Mouse (Mus musculus): ENCODE data around the gene Olfr619. TPM values are rescaled to one million over a fixed set of nuclear protein-coding genes. Genes with fewer than 3 reads are reported as not detected.

Olfr619 gene
- not detected in 2 replicates for polyA plus RNA-seq (2012; rRNA removed)

GRCm38 (mm10) chr7:103600275-103600674 is at the start of gene Olfr619:
Olfr619 (plus strand) TSS chr7:103600575.

DNA sequence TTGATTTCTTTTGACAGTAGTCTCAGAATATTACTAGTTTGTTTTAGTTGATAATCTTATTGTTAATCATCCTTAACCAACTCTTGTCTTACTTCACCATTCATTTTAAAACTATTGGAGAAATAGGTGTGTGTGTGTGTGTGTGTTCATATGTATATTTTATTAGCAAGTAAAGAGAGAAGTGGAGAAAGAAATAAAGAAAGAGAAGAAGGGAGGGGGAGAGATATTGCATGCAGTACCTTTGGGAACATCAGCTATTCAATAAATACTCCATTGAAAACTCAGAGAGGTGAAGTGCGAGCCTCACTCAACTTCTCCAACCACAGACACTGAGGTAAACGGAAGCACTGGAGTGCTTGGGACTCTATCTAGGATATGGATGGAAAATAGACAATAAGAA is 44.6 kb upstream of the Olfr619 start, which contains the start of gene Olfr615:
TSS of gene Olfr615 (plus strand) at position 301 of the 400 bp plus-strand sequence.

DNA sequence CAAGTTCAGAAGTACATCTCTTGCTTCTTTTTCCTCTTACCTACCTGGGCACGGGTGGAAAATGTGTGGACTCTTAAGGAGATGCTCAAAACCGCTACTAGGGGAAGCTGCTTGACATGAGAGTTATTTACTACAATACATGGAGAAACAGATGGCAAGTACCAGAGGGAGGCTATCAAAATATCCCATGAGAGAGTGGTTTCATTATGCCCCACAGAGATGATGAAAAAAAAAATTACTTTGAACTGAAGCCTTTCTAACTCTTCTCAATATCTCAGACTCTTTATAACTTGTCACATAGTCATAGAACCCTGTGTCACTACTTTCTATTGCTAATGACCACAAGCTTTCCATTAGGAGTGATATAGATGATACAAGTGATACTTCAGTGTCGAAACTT is 31.3 kb upstream of the Olfr619 start, which contains the start of gene Olfr616:
TSS of gene Olfr616 (minus strand) at position 101 of the 400 bp plus-strand sequence.

DNA sequence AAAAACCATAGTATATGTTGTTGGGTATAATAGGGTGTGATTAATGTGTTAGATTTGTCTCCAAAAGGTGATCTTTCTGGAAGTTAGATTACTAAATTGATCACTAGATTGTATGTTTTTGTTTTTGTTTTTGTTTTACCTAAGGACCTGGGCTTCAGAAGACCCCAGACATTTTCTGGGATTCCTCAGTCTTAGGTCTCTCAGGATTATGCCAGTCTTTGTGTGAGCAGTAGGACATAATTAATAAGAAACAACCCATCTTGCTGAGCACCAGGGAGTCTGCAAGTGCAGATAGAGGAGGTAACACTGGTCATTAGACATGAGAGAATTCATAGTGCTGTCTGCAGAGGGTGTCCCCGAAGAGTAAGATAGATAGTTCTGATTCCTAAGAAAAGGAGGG is 27.6 kb upstream of the Olfr619 start, which contains the start of gene Olfr617:
TSS of gene Olfr617 (plus strand) at position 301 of the 400 bp plus-strand sequence.

DNA sequence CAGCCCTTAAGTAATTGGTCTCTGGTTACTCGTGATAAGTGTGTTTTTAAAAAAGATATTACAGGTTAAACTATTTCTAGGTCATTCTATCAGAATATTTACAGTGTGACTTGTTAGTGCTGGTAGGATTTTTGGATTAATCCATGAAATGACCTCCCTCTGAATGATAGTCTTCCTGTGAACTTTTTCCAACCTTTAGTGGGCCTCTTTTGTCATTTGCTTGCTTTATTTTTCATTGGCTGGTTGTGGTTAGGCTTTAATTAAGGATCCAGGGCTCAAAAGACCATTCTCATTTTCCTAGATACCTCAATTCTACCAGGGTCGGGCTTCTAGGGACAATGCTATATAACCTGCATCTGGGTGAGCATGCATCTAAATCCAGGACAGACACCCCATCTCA is 10.6 kb upstream of the Olfr619 start, which contains the start of gene Olfr618:
TSS of gene Olfr618 (plus strand) at position 301 of the 400 bp plus-strand sequence.

DNA sequence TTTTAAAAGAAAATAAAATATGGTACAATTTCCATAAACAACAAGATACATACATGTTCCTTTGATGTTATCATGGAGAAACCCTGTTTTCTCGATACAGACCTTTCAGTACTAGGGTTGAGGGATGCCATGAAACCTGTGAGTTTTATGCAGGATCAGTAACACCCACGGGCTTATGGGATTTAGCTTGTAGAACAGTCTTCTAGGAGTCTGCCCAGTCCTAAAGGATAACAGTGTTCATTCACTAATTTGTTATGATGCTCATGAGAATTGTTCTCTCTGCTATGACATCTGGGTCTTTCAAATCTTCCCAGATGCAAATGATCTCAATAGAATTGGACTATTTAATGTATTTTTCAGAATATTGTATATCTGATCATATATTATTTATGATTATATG is 12.1 kb downstream of the Olfr619 start, which contains the start of gene Olfr620:
TSS of gene Olfr620 (minus strand) at position 101 of the 400 bp plus-strand sequence.

DNA sequence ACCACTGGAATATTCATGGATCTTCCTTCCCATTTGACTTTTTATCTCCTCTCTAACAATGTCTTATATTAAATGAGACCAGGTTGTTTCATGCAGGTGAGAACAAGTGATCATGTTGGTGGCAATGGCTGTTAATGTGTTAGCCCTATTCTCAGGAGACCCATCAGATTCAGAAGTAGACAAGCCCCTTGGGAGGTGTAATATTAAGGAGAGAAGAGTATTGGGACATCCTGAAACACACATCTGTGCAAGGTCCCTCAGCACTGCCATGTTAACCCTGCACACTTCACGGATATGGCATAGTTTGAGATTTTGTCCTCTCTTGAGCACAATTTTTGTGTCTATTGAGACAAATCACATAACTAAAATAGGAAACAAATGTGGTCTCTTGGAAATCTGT is 42.2 kb downstream of the Olfr619 start, which contains the start of gene Olfr622:
TSS of gene Olfr622 (minus strand) at position 101 of the 400 bp plus-strand sequence.

Other genes starting within 250 kb of the Olfr619 start
- not detected in 2 replicates for gene Olfr601, start 237.9 kb upstream of the Olfr619 start, polyA plus RNA-seq (2012; rRNA removed)
- gene Olfr603, start 214.4 kb upstream of the Olfr619 start, polyA plus RNA-seq (2012; rRNA removed) = not detected in 2 replicates
- gene Usp17lc, start 185.5 kb upstream of the Olfr619 start, polyA plus RNA-seq (2012; rRNA removed) = not detected in 2 replicates
- not detected in 2 replicates for gene Olfr605, start 155.1 kb upstream of the Olfr619 start, polyA plus RNA-seq (2012; rRNA removed)
- not detected in 2 replicates for gene Olfr606, start 151.5 kb upstream of the Olfr619 start, polyA plus RNA-seq (2012; rRNA removed)
- gene Olfr607, start 136.4 kb upstream of the Olfr619 start, polyA plus RNA-seq (2012; rRNA removed) = not detected in 2 replicates
- not detected in 2 replicates for gene Olfr608, start 130.7 kb upstream of the Olfr619 start, polyA plus RNA-seq (2012; rRNA removed)
- not detected in 2 replicates for gene Olfr609, start 102.5 kb upstream of the Olfr619 start, polyA plus RNA-seq (2012; rRNA removed)
- gene Olfr610, start 88.5 kb upstream of the Olfr619 start, polyA plus RNA-seq (2012; rRNA removed) = not detected in 2 replicates
- gene Olfr611, start 79.7 kb upstream of the Olfr619 start, polyA plus RNA-seq (2012; rRNA removed) = not detected in 2 replicates
- not detected in 2 replicates for gene Olfr612, start 57.9 kb upstream of the Olfr619 start, polyA plus RNA-seq (2012; rRNA removed)
- gene Olfr613, start 52.5 kb upstream of the Olfr619 start, polyA plus RNA-seq (2012; rRNA removed) = not detected in 2 replicates
- gene Olfr615, start 44.5 kb upstream of the Olfr619 start, polyA plus RNA-seq (2012; rRNA removed) = not detected in 2 replicates
- gene Olfr616, start 31.4 kb upstream of the Olfr619 start, polyA plus RNA-seq (2012; rRNA removed) = not detected in 2 replicates
- not detected in 2 replicates for gene Olfr617, start 27.5 kb upstream of the Olfr619 start, polyA plus RNA-seq (2012; rRNA removed)
- 0.02 TPM in 2 replicates for gene Olfr618, start 10.5 kb upstream of the Olfr619 start, polyA plus RNA-seq (2012; rRNA removed)
- gene Olfr620, start 12.0 kb downstream of the Olfr619 start, polyA plus RNA-seq (2012; rRNA removed) = not detected in 2 replicates
- gene Olfr622, start 42.1 kb downstream of the Olfr619 start, polyA plus RNA-seq (2012; rRNA removed) = not detected in 2 replicates
- not detected in 2 replicates for gene Olfr623, start 63.1 kb downstream of the Olfr619 start, polyA plus RNA-seq (2012; rRNA removed)
- gene Olfr624, start 70.6 kb downstream of the Olfr619 start, polyA plus RNA-seq (2012; rRNA removed) = 0.04 TPM in 2 replicates
- not detected in 2 replicates for gene Olfr625-ps1, start 82.1 kb downstream of the Olfr619 start, polyA plus RNA-seq (2012; rRNA removed)
- not detected in 2 replicates for gene Olfr243, start 114.1 kb downstream of the Olfr619 start, polyA plus RNA-seq (2012; rRNA removed)
- not detected in 2 replicates for gene Olfr628, start 129.8 kb downstream of the Olfr619 start, polyA plus RNA-seq (2012; rRNA removed)
- gene Olfr629, start 144.4 kb downstream of the Olfr619 start, polyA plus RNA-seq (2012; rRNA removed) = not detected in 2 replicates
- gene Olfr630, start 156.8 kb downstream of the Olfr619 start, polyA plus RNA-seq (2012; rRNA removed) = not detected in 2 replicates
- gene Olfr69, start 171.0 kb downstream of the Olfr619 start, polyA plus RNA-seq (2012; rRNA removed) = not detected in 2 replicates
- gene Olfr68, start 179.1 kb downstream of the Olfr619 start, polyA plus RNA-seq (2012; rRNA removed) = not detected in 2 replicates
- not detected in 2 replicates for gene Olfr67, start 191.2 kb downstream of the Olfr619 start, polyA plus RNA-seq (2012; rRNA removed)
- gene Hbb-bt, start 213.4 kb downstream of the Olfr619 start, polyA plus RNA-seq (2012; rRNA removed) = 1,727 and 2,114 TPM in 2 replicates
- gene Hbb-bs, start 227.5 kb downstream of the Olfr619 start, polyA plus RNA-seq (2012; rRNA removed) = 1,278 and 2,335 TPM in 2 replicates
- gene Hbb-bh2, start 239.9 kb downstream of the Olfr619 start, polyA plus RNA-seq (2012; rRNA removed) = 0.40 TPM in 1 of 2 replicates, not detected in the other
- gene Hbb-bh1, start 242.6 kb downstream of the Olfr619 start, polyA plus RNA-seq (2012; rRNA removed) = 1,953 and 3,124 TPM in 2 replicates